Mouse (Mus musculus): ENCODE data around the gene Col27a1.
A peak's percentile ranks its signal among the peaks of the same experiment; 100 is the strongest.

Col27a1 gene

DNA sequence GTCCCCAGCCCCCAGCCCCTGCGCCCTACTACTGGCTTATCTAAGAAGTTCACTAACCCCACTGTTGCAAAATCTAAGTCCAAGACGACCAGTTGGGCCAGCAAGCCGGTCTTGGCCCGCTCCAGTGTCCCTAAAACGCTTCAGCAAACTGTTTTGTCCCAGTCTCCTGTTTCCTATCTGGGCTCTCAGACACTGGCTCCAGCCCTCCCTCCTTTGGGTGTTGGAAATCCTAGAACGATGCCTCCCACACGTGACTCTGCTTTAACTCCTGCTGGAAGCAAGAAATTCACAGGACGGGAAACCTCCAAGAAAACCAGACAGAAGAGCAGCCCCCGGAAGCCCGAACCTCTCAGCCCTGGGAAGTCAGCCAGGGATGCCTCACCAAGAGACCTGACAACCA is 11.6 kb downstream of the Col27a1 start:
- DNase-seq (ENCODE audit: low read depth, low spot score): no peak

DNA sequence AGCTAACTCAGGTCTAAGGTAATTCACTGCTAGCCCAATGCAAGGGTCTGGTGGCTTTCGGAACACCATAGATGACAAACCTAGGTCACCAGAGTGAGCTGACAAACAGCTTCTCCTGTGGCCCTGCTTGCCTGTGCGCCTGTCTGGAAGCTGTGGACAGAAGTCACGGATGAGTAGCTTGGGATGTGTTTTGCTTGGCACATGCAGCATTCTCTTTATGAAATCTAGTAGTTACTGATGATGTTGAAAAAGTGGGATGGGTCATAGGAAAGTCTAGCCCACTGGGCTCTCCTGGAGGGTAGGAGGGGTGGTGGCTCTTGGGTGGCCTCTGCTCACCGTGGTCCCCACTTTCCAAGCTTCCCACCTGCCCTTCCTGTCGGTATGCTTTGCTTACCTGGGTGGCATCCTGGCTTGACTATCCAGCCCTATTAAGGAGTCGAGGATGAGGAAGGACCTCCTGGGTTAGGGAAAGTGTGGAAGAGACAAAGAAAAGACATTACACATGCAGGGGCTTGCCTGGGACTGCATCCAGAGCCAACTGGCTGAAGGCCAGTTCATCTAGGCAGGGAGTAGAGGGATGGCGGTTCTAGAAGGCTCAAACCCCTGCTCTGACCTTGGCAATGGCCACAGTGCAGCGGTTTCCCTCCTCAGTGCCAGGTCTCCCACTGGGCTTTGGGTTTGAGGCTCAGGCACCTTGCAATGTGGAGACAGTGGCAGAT is 12.5 kb downstream of the Col27a1 start:
- DNase-seq (ENCODE audit: low read depth, low spot score): no peak

DNA sequence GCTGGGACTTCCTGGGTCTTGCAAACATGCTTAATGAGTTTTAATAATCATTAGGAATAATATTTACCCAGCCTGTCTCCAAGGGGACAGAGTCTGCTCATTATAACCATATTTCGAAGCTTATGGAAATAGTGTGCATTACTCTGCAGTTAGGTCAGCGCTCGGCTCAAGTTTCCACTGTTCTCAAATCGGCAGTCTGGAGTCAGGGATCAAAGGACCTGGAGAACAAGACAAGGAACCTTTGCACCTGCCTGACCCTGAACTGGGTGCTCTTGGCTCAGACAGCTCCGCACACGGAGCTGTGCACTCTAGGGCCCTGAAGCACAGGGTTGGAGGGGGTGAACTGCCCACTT is 13.1 kb downstream of the Col27a1 start:
- no peak for DNase-seq (ENCODE audit: low read depth, low spot score)

DNA sequence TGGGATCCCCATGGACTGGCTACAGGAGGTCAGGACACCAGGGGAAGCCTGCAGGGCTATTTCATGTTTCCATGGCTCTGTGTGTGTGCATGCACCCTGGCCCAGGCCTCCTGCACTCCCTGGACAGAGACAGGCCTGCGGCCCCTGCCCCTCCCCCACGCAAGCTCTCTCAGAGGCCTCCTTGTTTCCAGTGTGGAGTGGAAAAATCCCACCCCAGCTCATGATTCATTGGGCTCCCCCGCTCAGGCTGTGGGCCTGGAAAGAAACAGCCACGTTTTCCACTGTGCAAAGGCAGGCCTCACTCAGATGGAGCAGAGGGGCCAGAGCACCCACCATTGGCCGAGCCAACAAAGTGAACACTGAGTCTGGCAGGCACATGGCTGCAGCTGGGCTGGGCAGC is 15.1 kb downstream of the Col27a1 start:
- peak; percentile 89 for DNase-seq (ENCODE audit: low read depth, low spot score)

DNA sequence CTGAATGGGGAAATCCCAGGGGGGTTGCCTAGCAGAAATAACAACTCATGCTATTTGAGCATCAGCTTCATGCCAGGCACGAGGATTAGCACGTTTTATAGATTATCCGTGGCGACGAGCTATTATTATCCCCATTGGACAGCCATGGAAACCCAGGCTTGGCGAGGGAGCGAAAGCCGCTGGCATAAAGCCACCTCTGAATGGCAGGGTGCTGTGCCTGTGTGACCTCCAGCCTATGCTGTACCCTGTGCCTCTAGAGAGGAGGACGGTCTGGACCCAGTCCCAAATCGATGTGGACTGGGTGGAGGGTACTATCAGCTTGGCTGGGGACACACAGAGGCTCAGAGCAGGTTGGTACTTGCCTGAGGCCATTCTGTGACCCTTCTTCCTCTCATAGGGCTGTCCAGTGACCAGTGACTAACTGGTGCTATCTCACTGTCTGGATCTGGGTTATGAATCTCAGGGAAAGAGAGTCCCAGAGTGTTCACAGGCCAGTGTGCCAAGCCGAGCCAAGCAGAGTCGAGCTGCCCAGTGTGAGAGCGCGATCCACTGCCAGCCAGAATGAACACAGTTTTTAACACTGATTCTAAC is 16.3 kb downstream of the Col27a1 start:
- DNase-seq (ENCODE audit: low read depth, low spot score): peak; percentile 84

DNA sequence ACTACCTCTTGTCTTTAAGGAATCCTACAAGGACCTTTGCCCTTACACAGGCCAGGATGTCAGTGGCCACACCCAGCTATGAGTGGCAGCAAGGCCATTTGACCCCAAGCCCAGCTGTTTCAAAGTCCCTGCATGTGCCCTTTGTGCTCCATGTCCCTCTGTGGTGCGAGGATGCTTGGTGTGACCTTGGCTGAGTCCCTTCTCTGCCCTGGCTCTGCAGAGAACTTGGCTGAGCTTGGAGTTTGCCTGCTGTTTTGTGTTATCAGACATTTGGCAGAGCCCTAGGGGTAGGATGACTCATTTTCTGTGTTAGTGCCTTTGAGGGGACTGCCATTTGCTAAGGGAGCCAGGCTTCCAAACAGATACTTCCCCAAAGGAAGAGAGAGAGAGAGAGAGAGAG is 17.3 kb downstream of the Col27a1 start:
- peak; percentile 91 for DNase-seq (ENCODE audit: low read depth, low spot score)

DNA sequence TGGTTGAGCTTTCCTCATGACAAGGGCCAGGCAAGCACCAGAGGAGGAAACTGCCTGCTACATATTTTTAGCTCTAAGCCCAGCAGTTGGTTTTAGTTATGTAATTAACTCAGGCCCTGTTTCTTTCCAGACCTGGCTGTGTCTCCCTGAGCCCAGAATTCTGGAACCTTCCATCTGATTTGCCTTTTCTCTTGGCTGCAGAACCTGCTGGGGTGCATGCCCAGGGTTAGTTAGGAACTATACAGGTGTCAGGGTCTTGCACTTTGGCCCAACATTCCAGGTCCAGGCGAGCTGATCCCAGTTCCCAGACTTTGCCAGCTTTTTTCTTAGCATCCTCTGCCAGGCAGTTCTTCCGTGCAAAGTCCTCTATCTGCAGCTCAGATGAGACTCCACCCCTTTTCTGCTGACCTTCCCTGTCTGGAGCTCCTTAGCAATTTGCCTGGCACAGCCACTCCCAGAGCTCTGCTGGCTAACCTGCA is 18.8 kb downstream of the Col27a1 start:
- DNase-seq (ENCODE audit: low read depth, low spot score): peak; percentile 85

DNA sequence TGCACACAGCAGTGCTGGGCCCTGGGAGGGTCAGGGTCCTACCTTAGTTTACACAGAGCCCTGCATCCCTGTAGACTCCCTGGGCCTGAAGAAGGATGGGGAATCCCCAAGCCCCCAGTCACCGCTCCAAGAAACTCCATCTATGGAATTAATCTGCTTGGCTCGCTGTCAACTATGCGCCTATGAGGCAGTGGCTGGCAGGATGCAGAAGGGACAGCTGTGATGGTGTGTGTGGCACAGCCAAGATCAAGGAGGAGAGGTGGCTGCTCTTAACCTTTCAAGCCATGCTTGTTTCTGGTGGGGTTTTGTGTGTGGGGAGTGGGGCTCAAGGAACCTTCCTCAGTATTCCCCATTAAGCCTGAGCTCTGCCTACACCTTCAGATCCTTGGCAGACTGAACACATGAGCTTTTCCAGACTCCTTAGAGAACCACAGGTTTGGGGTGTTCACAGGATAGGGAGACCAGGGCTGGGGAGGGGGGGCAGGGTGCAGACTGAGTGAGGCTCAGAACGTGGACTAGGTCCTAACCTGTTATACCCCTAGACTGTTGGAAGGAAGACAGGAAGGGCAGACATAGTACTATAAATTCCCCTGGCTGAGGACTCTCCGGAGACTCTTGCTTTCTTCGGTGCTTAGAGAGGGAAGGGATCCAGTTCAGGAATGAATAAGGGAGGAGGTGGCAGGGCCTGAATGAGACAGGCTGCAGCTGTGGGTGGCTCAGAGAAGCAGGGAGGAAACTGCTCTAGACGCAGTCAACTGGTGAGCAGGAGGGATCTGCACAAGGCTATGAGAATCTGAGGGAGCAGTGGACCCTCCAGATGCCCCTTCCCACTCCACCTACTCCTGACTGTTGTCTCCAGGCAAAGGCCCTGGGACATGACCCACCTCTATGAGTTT is 20.0 kb downstream of the Col27a1 start:
- DNase-seq (ENCODE audit: low read depth, low spot score): peak; percentile 85

DNA sequence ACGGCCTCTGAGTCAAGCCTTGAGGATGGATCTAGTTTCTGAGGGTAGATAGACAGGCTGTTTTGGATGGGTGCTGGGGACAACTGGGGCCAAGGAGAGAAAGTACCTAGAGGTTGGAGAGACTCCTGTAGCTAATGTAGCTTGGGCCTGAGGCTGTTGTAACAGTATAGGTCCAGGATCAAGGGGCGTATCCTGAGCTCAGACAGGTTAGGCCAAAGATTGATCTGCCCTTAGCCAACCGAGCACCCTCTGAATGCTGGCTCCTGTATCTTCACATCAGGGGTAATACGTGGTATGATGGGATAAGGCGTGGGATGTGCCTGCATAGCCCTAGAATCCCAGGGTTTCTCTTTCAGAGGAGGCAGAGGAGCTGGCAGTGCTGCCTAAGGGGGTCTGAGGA is 21.0 kb downstream of the Col27a1 start:
- DNase-seq (ENCODE audit: low read depth, low spot score): no peak

DNA sequence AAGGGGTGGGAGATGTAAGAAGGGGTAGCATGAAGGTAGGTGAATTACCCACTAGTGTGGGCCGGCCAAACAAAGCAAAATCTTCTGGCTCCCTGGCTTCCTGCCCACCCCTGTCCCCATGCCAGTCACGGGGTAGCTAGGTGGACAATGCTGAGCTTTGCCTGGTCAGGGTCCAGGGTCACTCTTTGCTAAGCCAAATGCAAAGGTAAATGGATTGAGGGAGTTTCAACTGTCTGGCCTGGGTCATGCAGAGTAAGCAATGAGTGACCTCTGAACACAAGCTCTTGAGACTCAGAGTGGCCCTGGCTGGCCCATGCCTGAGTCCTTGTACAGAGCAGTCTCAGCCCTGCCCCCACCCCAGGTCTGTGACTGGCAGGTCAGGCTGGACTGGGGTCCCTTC is 22.4 kb downstream of the Col27a1 start:
- DNase-seq (ENCODE audit: low read depth, low spot score): no peak

DNA sequence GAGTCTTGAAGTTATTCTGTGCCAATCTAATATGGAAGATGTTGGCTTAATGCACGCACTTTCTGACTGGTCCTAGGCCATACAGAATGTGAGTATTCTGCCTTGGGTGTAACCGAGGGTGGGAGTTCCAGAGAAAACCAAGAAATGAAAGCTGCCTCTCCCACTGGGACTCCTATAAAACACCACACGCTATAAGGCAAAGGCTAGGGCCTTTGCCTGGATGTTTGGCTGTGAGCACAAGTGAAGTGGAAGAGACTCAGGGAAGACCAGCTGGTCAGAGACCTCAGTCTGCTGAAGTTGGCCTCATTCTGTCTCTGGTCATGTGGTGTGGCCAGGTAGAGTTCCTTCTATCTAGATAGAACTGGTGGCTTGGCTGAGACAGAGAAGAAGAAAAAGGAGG is 23.4 kb downstream of the Col27a1 start:
- DNase-seq (ENCODE audit: low read depth, low spot score): peak; percentile 83

DNA sequence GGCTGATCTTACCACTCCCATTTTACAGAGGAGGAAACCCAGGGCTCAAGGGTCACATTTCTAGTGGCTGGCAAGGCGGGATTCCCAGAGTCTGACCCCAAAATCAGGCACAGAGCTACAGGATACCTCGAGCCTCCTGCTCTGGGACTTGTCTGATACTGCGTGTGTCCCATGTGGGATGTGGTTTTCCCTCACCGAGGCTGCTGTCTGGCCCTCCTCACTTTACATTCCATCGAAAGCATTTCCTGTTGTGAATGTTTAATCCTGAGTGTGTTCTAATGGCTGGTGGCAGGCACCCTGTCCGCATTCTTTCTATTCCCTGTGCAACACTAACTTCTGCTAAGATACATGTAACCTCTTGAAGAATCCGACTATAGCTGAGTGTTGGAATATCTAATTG is 24.3 kb downstream of the Col27a1 start:
- no peak for DNase-seq (ENCODE audit: low read depth, low spot score)

DNA sequence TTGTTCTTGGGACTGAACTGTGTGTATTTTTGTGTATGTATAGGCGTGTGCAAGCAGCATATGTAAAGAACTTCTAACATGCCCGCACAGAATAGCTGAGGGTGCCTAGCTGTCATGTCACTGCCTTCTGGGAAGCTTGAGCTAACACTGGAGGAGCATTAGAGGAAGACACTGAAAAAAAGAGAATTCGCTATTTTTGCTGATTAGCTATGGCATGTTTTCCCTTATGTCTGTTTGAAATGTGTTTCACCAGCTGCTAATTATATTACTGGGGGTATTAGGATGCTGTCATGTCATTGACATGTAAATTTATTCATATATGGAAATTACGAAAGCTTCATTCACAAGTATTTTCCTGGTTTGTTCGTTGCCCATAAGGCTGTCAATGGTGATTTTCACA is 24.9 kb downstream of the Col27a1 start:
- no peak for DNase-seq (ENCODE audit: low read depth, low spot score)

DNA sequence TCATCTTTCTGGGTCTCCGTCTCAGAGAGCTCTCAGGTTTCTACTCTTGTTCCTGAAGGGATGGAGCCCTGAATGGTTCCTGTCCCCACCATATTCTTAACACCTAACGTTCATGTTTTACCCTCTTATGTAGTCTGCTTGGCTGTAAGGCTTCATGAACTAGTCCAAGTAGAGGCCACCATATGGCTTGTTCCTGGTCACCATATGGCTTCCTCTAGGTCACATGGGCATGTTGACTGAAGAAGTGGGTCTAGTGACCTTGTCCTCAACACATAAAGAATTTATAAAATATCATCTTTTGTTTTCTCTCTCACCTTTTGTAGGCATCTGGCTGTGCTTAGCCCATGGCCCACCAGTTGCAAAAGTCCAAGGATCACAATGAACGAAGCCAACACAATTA is 27.2 kb downstream of the Col27a1 start:
- peak; percentile 59 for DNase-seq (ENCODE audit: low read depth, low spot score)

DNA sequence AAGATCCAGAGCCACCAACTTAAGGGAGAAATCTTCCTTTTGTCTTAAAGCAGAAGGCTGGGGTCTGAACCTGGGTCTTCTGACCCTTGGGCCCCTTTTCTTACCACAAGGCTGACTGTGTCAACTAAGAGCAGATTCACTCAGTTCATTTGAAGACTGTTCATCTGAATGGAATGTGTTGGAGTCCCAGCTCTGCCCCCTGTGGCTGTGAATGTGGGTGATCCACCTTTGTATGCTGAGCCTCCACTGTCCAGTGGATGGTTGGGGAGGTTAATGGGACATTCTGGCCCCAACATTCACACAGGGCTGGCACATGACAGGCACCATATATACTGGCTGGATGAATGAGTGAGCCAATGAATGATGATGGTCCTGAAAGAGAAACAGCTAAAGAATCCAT is 34.2 kb downstream of the Col27a1 start:
- no peak for DNase-seq (ENCODE audit: low read depth, low spot score)

DNA sequence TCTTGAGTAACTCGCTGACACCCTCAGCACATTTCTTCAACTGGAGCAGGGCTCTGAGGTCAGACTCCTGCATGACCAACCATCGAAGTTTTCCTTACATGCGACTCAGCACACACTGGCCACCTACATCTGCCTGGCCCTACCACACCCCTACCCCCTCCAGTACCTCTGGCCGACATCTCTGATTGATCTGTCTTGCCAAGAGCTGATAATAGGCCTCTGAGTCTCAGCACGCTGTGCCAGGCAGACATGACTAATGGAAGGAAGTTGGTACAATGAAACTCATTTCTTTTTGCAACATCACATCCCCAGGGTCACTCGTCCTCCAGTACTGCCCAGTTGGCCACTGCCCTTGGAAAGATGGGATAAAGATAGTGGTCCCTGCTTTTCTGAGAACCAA is 35.1 kb downstream of the Col27a1 start:
- DNase-seq (ENCODE audit: low read depth, low spot score): no peak

DNA sequence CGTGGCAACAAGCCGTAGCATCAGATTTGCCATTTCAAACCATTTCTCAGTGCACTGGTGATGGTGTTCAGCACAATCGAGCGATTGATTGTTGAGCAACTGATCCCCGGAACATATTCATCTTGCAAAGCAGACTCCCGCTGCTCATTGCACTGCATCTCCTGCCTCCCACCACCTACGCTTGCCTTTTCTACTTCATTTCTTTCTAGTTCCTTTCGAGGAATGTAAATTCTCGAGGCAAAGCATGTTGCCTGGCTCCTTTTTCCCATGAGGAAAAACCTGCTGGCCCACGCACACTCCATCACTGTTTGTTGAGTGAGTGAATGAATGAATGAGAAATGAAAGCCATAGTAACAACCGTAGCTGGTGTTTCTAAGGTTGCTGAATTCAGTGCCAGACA is 38.0 kb downstream of the Col27a1 start:
- peak; percentile 79 for DNase-seq (ENCODE audit: low read depth, low spot score)

DNA sequence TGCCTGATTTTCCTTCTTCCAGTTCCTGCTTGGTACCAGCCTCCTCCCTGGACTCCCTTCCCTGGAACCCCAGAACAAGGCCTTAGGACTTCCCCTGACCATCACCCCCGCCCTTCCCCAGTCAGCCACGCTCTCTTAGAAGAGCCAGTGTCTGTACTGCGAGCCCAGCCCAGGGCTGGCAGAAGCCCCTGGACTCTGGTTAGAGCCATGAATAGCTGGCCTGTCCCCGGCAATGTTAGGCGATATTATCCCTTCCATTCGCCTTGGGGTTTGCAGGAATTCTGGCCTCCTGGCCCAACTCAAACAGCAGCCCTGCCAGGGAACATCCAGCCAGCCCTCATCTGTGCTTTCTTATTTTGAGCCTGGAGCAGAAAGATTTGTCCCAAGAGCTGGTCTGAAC is 39.9 kb downstream of the Col27a1 start:
- DNase-seq (ENCODE audit: low read depth, low spot score): peak; percentile 80

DNA sequence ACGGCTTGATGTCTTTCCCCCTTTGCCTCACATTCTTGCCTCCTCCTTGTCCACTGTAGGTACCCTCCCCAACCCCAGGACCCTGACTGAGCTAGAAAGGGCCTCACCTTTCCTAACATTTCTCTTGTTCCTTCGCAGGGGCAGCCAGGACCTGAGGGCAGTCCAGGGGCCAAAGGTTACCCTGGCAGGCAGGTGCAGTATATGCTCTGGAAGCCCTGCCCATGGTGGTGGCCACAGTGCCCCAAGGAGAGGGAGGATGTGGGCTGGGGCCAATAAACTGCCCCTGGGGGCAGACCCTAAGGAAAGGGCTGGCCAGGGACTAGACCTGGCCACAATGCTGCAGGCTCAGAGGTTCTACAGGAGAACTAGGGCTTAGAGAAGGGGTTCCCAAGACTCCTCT is 40.3 kb downstream of the Col27a1 start:
- no peak for DNase-seq (ENCODE audit: low read depth, low spot score)

DNA sequence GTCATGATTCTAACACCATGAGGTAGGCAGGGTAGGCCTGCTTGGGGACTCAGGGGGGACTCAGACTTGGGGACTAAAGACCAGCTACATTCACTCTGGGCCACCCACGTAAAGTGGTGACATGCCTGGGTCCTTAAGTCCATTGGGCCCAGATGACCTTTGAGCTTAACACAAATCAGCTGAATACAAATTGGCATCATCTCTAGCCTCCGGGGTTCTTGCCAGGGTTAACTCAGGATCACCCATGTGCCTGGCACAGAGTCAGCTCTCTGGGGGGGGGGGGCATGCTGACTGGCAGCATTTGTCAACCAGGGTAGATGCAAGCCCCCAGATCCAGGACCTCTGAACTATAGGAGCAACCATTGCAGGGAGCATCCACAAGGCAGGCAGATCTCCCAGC is 42.6 kb downstream of the Col27a1 start:
- DNase-seq (ENCODE audit: low read depth, low spot score): no peak

DNA sequence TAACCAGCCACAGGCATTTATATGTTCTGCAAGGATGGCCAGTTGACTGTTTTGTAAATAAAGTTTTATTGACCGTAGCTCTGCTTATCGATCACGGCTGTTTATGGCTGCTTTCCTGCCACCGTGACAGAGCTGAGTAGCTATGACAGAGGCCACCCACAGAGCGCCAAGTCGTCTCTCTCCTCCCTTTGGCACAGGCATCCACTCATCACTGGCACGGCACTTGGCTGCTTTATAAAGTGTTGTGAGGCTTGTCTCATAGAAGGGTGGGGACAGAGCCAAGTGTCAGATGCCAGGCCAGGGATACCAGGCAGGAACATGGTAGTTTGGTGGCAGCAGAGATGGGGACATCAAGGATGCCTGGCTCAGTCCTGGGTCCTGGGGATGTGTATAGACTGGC is 43.5 kb downstream of the Col27a1 start:
- peak; percentile 76 for DNase-seq (ENCODE audit: low read depth, low spot score)

DNA sequence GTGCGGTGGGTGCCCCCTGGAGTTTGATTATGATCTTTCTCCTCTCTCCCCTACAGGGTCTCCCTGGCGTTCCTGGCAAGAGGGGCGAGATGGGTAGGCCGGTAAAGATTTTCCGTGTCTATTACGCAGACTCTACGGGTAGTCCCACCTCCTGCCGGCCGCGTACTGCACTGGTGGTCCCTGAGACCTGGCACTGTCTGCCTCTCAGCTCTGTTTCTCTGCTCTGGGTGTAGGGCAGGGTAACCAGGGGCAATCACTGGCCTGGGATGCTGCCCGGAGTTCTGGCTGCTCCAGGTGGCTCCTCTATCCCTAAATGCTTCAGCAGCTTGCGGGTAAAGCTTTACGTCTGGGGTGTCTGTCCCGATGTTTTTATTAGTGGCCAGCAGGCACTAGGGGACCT is 44.3 kb downstream of the Col27a1 start:
- DNase-seq (ENCODE audit: low read depth, low spot score): no peak

DNA sequence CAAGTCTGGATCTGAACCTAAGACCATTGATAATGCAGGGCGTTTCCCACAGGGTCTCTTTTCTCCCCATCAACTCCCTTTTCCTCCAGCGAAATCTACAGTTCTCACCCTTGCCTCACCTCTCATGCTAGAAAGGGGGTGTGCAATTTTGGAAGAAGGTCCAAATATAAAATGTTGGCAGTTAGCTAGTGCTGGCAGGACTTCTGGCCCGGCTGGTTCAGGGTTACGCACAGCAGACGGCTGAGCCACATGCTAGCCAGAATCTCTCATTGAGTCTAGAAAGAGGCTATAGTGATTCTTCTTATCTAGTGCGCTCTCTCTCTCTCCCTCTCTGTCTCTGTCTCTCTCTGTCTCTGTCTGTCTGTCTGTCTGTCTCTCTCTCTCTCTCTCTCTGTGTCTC is 45.3 kb downstream of the Col27a1 start:
- DNase-seq (ENCODE audit: low read depth, low spot score): peak; percentile 85
